Mouse (Mus musculus): ENCODE results near the gene Mthfd1l.

Mthfd1l gene

DNA sequence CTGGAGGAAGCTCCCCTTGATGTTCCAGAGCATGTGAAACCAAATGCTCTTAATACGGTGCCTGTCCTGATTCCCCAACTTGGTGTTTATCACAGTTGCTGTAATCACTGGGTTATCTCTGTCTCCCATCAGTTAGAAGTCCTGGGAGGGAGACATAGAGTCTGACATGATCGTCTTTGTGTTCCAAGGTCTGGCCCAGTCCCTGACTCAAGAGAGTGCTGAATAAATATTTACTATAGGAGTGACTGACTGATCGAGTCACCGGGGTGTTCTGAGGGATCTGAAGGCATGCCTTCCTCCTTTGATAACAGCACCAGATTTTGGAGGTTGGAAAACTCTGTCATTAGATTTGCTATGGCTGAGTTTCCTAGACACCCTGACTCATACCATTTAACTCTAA is 54.5 kb downstream of the Mthfd1l start:
- in situ Hi-C loops (cut with MboI; ENCODE audit: low pct_unique_long_range_greater_than_20kb in 1 of 2, low sequenced_read_pairs in 2 of 2, unreplicated experiment in 1 of 2) = no loop called here

DNA sequence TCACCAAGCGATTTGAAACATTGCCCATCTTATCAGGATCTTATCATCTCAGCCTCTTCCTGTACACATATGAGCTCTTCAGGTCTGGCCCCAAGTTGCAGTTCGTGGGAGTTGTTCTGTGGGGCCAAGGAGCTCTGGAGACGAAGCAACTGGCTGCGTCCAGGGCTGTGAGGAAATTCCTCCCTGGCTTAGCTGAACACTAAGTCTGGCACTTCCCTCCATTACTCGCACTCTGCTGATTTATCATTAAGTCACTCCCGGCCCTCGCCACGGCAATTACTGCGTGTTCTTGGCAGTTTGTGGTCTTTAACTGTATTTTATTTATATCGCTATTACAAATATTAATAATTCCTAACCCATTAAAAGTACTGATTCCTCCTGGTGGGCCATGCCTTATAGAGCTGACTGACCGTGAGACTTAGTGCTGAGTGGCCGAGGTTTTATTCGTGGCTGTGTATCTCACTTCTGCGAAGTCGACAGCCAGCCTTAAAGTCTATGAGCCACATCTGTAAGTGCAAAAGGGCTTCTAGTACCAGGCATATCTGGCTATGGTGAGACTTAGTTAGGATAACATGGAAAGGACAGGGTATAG is 56.0 kb downstream of the Mthfd1l start:
- in situ Hi-C loops (cut with MboI; ENCODE audit: low pct_unique_long_range_greater_than_20kb in 1 of 2, low sequenced_read_pairs in 2 of 2, unreplicated experiment in 1 of 2) = no loop called here

DNA sequence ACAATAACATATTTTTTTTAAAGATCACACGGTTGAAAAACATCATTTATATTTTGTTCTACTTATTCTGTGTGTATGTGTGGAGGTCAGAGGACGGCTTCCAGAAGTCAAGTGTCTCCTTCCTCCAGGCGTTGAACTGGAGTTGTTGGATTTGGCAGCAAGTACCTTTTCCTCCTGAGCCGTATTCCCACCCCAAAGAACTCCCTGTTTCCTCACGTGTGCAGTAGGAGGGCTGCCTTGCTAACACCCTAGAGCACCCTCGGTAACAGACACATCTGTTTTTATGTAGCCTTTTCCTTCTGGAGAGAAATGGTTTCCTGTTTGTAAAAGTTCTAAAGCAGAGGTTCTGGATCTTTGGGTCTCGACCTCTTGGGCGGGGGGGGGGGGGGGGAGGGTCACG is 60.8 kb downstream of the Mthfd1l start:
- in situ Hi-C loops (cut with MboI; ENCODE audit: low pct_unique_long_range_greater_than_20kb in 1 of 2, low sequenced_read_pairs in 2 of 2, unreplicated experiment in 1 of 2) = no loop called here

DNA sequence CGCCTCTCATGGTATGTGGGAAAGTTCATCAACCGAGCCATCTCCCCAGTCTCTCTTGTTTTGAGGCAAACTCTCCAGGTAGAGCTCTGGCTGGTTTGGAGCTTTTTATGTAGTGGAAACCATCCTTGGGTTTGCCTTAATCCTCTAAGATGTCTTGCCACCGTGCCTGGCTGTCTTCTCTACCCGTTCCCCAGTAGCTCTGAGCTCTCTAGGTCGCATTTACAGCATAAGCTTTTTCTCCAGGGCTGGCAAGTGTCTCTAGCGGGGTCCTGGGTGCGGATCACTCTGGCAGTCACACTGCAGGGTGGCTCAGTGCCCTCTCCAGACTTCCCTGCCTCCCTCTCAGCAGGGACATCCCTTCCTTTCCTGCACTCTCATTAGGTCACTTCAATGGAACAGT is 63.6 kb downstream of the Mthfd1l start:
- in situ Hi-C loops (cut with MboI; ENCODE audit: low pct_unique_long_range_greater_than_20kb in 1 of 2, low sequenced_read_pairs in 2 of 2, unreplicated experiment in 1 of 2) = no loop called here

DNA sequence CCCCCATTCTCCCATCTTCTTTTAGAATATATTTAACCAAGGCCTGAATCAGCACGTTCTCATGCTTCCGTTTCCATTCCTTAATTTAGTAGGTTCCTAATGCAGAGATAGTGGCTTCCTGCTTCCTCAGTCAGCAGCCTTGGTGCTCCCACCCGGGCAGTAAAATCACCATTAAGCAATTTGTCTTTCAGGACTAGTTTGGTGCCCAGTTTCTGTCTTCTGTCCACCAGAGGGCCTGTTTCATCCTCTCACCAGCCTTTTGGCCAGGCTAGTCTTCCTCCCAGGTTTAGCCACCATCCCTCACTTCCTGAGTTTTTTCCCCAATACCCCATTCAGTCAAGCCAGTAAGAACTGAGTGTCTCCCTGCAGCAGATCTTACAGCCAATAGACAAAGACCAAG is 64.1 kb downstream of the Mthfd1l start:
- in situ Hi-C loops (cut with MboI; ENCODE audit: low pct_unique_long_range_greater_than_20kb in 1 of 2, low sequenced_read_pairs in 2 of 2, unreplicated experiment in 1 of 2) = no loop called here

DNA sequence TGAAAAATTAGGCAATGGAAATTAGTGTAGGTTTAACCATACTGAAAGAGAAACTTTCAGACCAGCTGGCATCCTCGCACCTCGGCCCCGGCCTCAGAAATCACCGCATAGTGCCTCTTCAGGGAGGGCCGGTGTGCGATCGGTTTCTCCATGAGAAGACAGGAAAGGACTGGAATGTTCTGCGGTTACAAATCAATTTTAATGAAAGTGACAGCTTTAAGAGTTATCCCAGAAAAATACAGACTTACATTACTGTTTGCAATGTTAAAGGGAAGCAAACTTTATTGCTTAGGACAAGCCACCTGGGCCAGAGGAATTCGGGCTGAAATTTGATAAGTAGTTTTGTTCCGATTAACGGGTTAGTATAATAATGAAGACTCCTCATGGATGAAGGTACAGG is 65.7 kb downstream of the Mthfd1l start:
- in situ Hi-C loops (cut with MboI; ENCODE audit: low pct_unique_long_range_greater_than_20kb in 1 of 2, low sequenced_read_pairs in 2 of 2, unreplicated experiment in 1 of 2) = no loop called here

DNA sequence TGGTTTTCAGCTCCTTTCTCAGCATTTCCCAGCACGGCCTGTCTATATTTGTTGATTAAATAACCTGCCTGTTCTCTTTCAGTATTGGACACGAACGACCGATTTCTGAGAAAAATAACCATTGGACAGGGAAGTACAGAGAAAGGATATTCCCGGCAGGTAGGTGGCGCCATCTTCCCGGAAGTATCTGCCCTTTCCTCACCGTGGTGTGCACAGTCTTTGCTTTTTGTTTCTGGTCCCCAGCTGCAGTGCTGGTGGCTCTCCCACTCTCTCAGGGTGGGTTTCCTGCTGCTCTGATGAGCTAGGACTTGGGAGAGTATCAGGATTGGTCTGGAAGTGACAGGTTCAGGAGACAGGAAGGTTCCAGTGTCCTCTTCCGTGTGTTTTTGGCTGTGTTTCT is 68.8 kb downstream of the Mthfd1l start:
- in situ Hi-C loops (cut with MboI; ENCODE audit: low pct_unique_long_range_greater_than_20kb in 1 of 2, low sequenced_read_pairs in 2 of 2, unreplicated experiment in 1 of 2) = no loop called here

DNA sequence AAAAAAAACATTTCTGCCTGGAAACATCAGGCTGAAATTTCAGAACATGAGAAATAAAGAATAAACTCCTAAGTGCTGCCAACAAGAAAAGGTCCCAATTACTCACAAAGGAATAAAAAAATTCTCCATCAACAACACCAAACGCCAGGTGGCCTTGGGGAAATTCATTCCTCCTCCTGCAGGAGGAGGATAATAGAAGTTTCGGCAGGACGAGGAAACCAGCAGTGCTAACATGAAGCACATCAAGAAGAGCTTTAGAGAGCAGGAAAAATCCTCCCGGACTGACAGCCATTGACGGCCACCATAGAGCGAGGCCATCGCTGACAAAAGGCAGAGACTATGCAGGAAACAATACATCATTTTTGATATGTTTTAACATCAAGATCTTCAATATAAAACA is 71.5 kb downstream of the Mthfd1l start:
- in situ Hi-C loops (cut with MboI; ENCODE audit: low pct_unique_long_range_greater_than_20kb in 1 of 2, low sequenced_read_pairs in 2 of 2, unreplicated experiment in 1 of 2) = no loop called here

DNA sequence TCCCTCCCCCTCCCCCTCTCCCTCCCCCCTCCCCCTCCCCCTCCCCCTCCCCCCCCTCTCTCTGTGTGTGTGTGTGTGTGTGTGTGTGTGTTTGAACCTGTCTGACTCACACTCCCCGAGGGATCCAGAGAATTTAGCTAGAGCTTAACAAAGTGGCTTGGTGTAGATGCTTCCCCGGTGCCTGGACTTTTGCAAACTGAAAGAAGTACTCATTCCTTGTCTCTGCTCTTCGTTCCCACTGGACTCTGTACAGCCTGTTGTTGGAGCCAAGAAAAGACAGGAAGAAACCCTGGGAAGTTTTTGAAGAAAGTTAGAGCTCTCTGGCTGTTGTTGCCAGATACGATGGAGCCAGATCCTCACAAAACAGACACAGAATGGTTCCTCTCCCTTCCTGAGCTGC is 73.6 kb downstream of the Mthfd1l start:
- in situ Hi-C loops (cut with MboI; ENCODE audit: low pct_unique_long_range_greater_than_20kb in 1 of 2, low sequenced_read_pairs in 2 of 2, unreplicated experiment in 1 of 2) = no loop called here

DNA sequence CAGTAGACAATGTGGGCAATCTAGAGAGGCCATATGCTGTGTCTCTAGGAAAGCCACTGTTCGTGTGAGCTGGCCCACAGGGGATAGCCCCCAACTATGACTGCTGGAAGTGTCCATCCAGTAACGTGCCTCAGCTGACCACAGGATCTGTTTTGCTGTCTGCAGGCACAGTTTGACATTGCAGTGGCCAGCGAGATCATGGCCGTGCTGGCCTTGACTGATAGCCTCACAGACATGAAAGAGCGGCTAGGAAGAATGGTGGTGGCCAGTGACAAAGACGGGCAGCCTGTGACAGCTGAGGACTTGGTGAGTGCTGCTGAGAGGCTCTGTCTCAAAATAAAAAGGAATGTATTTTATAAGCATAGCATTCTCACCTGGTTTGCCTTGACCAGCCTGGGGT is 74.7 kb downstream of the Mthfd1l start:
- in situ Hi-C loops (cut with MboI; ENCODE audit: low pct_unique_long_range_greater_than_20kb in 1 of 2, low sequenced_read_pairs in 2 of 2, unreplicated experiment in 1 of 2) = no loop called here

DNA sequence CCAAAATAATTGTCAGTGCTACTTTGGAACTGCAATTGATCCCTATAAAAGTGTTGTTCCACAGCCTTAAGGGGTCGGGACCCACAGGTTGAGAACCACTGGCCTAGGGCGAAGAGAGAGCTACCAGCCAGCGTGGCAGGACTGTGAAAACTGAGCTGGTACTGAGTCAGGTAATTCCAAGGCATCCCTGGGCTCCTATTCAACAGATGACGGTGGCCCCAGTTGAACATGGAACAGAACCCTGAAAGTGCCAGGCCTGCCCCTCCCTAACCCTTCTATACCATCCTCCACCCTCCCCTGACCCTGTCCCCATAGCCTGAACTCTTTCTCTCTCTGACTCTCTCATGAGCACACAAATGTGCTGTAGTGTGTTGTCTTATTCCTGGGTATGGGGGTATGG is 77.3 kb downstream of the Mthfd1l start:
- in situ Hi-C loops (cut with MboI; ENCODE audit: low pct_unique_long_range_greater_than_20kb in 1 of 2, low sequenced_read_pairs in 2 of 2, unreplicated experiment in 1 of 2) = no loop called here

DNA sequence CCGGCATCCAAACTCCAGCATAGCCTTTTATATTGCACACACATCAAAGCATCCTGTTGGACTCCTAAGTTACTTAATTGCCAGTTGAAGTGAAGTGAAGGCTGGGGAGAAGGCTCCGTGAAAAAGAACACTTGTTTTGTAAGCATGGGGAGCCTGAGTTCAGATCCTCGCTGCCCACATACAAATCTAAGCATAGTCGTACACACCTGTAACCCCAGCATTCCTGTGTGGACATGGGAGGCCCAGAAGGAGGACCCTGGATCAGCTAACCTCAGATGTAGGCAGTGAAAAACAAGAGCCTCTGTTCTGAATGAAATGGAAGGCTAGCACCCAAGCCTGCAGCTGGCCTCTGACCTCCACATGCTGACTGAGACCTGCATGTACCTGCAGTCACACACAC is 79.8 kb downstream of the Mthfd1l start:
- in situ Hi-C loops (cut with MboI; ENCODE audit: low pct_unique_long_range_greater_than_20kb in 1 of 2, low sequenced_read_pairs in 2 of 2, unreplicated experiment in 1 of 2) = no loop called here

DNA sequence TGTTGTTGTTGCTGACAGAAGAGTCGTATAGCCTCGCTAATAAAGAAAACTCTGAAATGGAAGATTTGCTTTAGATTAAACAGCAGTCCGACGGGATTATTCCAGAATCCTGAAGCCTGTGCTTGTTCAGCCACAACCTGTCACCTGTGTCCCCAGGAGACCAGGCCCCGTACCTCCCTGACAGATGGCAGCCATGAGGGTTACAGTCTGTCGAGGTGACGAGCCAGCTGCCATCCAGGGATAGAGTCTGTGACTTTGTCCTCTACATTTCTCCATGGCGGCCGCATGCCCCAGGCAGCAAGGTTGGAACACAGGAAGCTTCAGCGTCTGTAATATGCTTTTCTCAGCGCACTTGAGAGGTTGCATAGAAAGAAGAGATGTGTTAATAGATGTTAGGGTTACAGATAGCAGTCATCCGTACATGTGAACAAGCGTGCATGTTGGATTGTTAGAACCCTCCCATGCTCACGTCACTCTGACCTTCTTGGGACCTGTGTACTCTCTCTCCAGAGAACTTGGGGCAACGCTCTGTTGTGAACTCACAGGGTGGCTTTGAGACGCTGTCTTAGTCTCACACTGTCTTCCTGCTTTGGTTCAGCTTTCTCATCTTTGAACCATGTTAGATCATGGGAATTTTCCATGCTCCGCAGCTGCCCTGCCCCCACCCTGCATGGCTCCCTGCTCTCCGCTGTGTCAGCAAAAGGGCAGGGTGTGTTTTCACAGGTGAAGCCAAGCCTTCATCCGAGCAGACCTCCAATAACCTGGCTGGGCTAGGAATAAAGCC is 80.6 kb downstream of the Mthfd1l start:
- in situ Hi-C loops (cut with MboI; ENCODE audit: low pct_unique_long_range_greater_than_20kb in 1 of 2, low sequenced_read_pairs in 2 of 2, unreplicated experiment in 1 of 2) = no loop called here

DNA sequence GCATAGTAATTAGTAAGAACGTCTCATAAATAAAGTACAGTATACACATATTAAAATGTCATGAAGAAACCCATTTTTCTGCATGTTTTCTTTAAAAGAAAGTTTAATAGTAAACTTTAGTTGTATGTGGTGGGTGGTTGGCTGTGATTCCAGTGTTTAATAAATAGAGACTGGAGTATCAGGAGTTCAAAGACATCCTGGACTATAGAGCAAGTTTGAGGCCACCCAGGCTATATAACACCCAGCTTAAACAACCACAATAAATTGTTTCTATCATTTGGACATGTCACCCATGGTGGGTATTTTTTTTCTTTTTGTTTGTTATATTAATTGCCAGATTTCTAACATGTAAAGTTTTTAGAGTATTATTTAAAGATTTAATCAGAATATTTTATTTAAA is 81.7 kb downstream of the Mthfd1l start:
- in situ Hi-C loops (cut with MboI; ENCODE audit: low pct_unique_long_range_greater_than_20kb in 1 of 2, low sequenced_read_pairs in 2 of 2, unreplicated experiment in 1 of 2) = no loop called here

DNA sequence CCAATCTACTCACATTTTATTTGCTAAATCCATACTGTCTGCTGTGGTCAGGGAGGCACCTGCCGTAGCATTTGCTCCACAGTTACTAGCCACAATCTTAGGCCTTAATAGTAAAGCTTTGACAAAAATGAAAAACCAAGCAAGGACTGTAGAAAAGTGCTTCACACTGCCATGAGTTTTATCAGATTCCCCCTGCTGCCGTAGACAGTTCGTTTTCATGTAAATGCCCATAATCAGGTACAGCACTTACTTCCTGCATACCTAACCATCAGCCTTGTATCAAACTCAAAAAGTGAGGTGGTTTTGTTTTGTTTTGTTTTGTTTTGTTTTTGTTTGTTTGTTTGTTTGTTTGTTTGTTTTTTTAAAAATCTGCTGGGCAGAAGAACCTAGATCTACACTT is 84.5 kb downstream of the Mthfd1l start:
- in situ Hi-C loops (cut with MboI; ENCODE audit: low pct_unique_long_range_greater_than_20kb in 1 of 2, low sequenced_read_pairs in 2 of 2, unreplicated experiment in 1 of 2) = no loop called here

DNA sequence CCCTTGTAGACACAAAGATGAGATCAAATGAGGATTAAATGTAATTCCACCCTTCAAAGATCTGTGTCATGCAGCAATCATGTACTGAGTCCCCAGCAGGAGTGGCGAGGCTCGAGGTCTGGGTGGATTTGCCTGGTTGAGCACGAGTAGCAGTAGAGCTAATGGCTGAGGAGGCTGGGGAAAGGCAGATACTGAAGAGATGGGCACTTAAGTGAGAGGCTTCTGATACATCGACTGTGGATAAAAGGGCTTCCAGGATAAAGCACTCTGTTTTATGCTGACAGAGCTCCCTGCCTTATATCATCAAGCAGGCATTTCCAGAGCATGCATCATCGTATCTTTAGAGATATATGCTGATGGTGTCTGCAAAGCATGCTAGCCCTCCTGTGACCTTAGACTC is 84.9 kb downstream of the Mthfd1l start:
- in situ Hi-C loops (cut with MboI; ENCODE audit: low pct_unique_long_range_greater_than_20kb in 1 of 2, low sequenced_read_pairs in 2 of 2, unreplicated experiment in 1 of 2) = no loop called here

DNA sequence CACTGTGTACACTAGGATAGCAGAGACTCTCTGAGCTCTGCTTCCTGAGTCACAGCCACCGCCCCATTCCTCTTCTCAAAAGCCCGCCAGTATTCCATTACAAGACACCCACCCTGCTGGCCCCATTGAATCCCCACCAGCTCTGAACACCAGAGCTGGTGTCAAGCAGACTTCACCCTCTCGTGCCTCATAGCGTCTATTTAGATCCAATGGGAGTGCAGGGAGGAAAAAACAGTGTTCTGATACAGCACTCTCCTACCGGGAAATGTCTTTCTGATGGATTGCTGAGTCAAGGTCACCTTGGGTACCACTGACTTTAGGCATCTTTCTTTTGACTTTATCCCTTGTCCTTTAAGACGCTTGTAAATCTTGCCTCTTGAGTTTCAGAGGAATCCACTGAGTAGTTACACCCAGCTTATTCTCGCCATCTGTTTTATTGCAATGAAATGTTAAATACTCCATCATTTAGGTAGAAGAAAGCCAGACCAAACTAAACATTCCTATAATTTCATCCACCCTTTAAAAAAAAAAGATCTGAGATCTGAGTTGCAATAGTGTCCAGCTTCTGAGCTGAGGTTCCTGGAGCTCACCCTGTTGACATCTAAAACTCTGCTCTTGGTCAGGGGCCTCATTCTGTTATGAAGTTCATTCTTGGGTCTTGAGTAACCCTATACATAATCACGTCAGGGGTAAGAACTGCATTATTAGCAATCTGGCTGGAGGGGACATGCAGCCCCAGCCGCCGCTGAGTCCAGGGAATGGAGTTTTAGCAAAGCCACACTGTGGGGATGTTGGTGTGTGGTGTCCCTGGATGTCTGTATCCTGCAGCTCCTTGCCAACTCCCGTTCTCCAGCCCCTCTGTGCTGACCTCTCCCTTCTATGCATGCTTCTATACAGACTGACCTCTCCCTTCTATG is 88.4 kb downstream of the Mthfd1l start:
- in situ Hi-C loops (cut with MboI; ENCODE audit: low pct_unique_long_range_greater_than_20kb in 1 of 2, low sequenced_read_pairs in 2 of 2, unreplicated experiment in 1 of 2) = no loop called here

DNA sequence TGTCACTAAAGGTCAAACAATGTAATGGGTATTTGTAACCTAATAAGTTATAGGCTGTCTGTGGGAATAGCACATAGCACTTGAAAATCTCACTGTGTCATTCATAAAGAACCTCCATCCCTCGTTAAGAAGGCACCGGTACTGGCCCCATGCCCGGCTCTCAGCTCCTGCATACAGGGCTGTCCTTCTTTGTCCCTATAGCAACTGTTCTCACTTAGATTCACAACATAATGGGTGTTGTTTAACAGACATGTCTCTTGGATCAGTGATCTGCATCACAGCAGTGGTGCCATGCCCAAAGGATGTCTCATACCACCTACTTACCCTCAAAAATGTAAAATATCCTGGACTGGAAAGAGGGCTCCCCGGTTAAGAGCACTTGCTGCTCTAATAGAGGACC is 90.6 kb downstream of the Mthfd1l start:
- in situ Hi-C loops (cut with MboI; ENCODE audit: low pct_unique_long_range_greater_than_20kb in 1 of 2, low sequenced_read_pairs in 2 of 2, unreplicated experiment in 1 of 2) = no loop called here

DNA sequence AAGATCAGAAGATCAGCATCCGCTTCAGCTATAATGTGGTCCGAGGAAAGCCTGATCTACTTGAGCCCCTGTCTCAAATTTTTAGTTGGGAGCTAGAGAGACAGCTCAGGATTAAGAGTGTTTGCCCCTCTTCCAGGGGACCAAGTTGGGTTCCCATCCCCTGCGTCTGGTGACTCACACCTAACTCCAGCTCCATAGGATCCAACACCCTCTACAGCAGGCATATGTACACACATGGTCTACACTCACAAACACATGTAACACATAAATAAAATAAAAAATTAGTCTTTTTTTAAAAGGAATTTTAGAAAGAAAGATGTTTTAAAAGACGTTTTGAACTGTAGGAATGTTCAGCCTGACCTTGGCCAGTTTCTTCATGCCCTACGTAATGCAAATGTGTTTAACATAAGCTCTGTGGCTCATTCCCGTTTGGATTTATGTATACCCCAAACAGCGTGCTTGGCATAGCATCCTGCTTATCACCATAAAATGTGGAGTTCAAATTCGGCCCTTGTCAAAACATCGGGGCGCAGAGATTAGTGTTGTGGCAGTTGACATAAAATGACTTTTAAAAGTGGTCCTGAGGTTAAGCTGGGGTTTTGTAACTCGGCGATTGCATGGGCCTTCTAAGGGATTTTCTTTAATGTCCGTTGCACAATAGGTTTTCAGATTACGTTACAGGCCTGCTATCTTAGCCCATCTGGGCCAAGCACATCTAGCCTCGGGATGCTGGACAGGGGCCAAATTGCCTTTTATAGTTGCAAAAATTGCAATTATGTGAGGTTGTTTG is 92.6 kb downstream of the Mthfd1l start:
- in situ Hi-C loops (cut with MboI; ENCODE audit: low pct_unique_long_range_greater_than_20kb in 1 of 2, low sequenced_read_pairs in 2 of 2, unreplicated experiment in 1 of 2) = no loop called here

Data from mouse embryonic stem cell (cell line).